Mouse (Mus musculus) olfactory bulb, adult 2 months (tissue): ENCODE data around the gene Sema6c. TPM values are rescaled to one million over a fixed set of nuclear protein-coding genes. Genes with fewer than 3 reads are reported as not detected.
"Not testable (repeated sequence)": the region's sequence is repeated elsewhere in the genome, so short reads cannot be mapped to it uniquely, and the experiment has no call there.

Experiments
- H3K27ac ChIP-seq: fragments of 200-500 bp; 2 replicates; pipeline ENCODE4 v1.5.1; 2012; ENCODE audit warnings: low read depth, low read length; ENCODE audit not compliant: insufficient read depth
- H3K4me1 ChIP-seq: fragments of 200-500 bp; 2 replicates; pipeline ENCODE4 v1.6.1; 2012; ENCODE audit warnings: low read length; ENCODE audit not compliant: control insufficient read depth, insufficient read depth
- H3K4me3 ChIP-seq: fragments of 200-500 bp; 2 replicates; pipeline ENCODE4 v1.5.1; 2012; ENCODE audit warnings: mild to moderate bottlenecking, low read depth, low read length, moderate library complexity; ENCODE audit not compliant: insufficient read depth
- CTCF ChIP-seq: fragments of 200-500 bp; IDR thresholded peaks from 2 replicates; pipeline ENCODE4 v1.5.1; 2012; ENCODE audit warnings: low read depth, mild to moderate bottlenecking, low read length, moderate library complexity; ENCODE audit not compliant: insufficient read depth
- POLR2A ChIP-seq: fragments of 200-500 bp; IDR thresholded peaks from 2 replicates; pipeline ENCODE4 v1.6.1; 2012; ENCODE audit warnings: mild to moderate bottlenecking, low read depth, low read length, moderate library complexity; ENCODE audit not compliant: insufficient read depth
- WGBS: fragments of 180-500 bp; shearing (Covaris S2); methylation state at CpG from one replicate; pipeline ENCODE4 v1.1.7; 2018; 5-methylcytosine and 5-hydroxymethylcytosine counted together
- polyA plus RNA-seq: library from polyadenylated mRNA; stranded (reverse); fragments of >200 nt; gene quantifications from 2 replicates; pipeline ENCODE4 v1.2.4, GENCODE M21; 2012; ENCODE audit warnings: low replicate concordance; ENCODE audit not compliant: missing spikeins, insufficient read depth, insufficient read length

Sema6c gene
- polyA plus RNA-seq, 1 experiment: not detected

GRCm38 (mm10) chr3:95199101-95199500 lies 38.8 kb downstream of the Sema6c start:
- 88% methylated on average over 1 of the region's 1 CpGs for WGBS
- TF ChIP-seq CTCF: no peak
- no peak for TF ChIP-seq POLR2A
- Histone ChIP-seq H3K4me1 (no peaks in the 10 kb centered on the region), H3K27ac (no peak overlapping the region), H3K4me3 (no peak overlapping the region)

- WGBS: 68% methylated on average over 7 of the region's 7 CpGs
- no peak overlapping the region; the same call in 1 of the 2 replicates for H3K27ac ChIP-seq
These were observed 39.9 kb downstream of the Sema6c start for GRCm38 (mm10) chr3:95200132-95200531.

GRCm38 (mm10) chr3:95200562-95200961 lies 40.3 kb downstream of the Sema6c start:
- WGBS: 65% methylated on average over 2 of the region's 2 CpGs

More at GRCm38 (mm10) chr3:95200132-95200531, 39.9 kb downstream of the Sema6c start:
- Histone ChIP-seq H3K4me3 (no peak overlapping the region), H3K4me1 (no peaks in the 10 kb centered on the region)
- TF ChIP-seq POLR2A: no peak
- TF ChIP-seq CTCF: no peak

GRCm38 (mm10) chr3:95203880-95204279 lies 43.6 kb downstream of the Sema6c start:
- Histone ChIP-seq H3K4me3 (no peak overlapping the region), H3K4me1 (no peaks in the 10 kb centered on the region), H3K27ac (no peak overlapping the region)
- TF ChIP-seq CTCF: no peak
- TF ChIP-seq POLR2A: no peak
- 90% methylated on average over 6 of the region's 6 CpGs for WGBS

More at GRCm38 (mm10) chr3:95200562-95200961, 40.3 kb downstream of the Sema6c start:
- H3K4me1 ChIP-seq: no peaks in the 10 kb centered on the region
- H3K27ac ChIP-seq: no peak overlapping the region
- H3K4me3 ChIP-seq: no peak overlapping the region
- no peak for TF ChIP-seq POLR2A
- TF ChIP-seq CTCF: no peak

DNA sequence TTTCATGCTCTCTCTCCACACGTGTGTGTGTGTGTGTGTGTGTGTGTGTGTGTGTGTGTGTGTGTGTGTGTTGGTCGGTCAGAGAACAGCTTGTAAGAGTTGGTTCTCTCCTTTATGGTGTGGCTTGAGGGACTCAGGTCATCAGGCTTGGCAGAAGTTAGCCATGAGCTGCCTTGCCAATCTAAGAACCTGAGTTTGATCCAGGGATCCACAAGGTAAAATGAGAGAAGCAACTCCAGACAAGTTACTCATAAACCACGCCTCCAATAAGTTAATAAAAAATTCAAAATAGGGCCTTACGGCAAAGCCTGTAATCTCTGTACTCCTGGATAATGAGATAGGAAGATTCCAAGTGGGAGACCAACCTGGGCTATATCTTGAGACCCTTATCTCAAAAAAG lies 48.0 kb downstream of the Sema6c start:
- TF ChIP-seq POLR2A: no peak
- TF ChIP-seq CTCF: no peak
- Histone ChIP-seq H3K27ac (no peak overlapping the region), H3K4me3 (no peak overlapping the region), H3K4me1 (no peaks in the 10 kb centered on the region)
- 81% methylated on average over 4 of the region's 4 CpGs for WGBS

DNA sequence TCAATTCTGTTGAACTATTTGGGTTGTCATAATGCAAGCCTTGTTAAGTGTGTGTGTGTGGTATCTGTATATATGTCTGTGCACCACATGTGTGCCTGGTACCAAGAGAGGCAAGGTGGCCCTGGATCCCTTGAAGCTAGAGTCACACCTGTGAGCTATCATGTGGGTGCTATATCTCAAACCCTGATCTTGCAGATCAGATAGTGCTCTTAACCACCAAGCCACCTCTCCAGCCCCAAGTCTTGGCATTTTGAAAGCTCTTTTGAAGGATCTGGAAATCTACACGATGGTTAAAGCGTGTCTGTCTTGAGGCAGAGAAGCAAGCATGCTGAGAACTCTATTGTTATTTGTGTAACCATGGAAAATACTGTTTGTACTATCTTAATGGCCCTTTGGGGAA lies 50.3 kb downstream of the Sema6c start:
- WGBS: 45% methylated on average over 2 of the region's 2 CpGs
- Histone ChIP-seq H3K4me3 (no peak overlapping the region), H3K27ac (no peak overlapping the region), H3K4me1 (no peaks in the 10 kb centered on the region)
- TF ChIP-seq POLR2A: no peak
- no peak for TF ChIP-seq CTCF

GRCm38 (mm10) chr3:95212889-95213608 lies 52.8 kb downstream of the Sema6c start:
- WGBS: 80% methylated on average over 10 of the region's 10 CpGs
- H3K4me1 ChIP-seq, H3K27ac ChIP-seq, H3K4me3 ChIP-seq: not testable (repeated sequence)

- H3K27ac ChIP-seq: no peak overlapping the region
- WGBS: 95% methylated on average over 1 of the region's 1 CpGs
- H3K4me1 ChIP-seq: no peaks in the 10 kb centered on the region
- TF ChIP-seq CTCF (no peak), POLR2A (no peak)
- no peak overlapping the region for H3K4me3 ChIP-seq
These were observed 53.3 kb downstream of the Sema6c start for GRCm38 (mm10) chr3:95213609-95213975.

DNA sequence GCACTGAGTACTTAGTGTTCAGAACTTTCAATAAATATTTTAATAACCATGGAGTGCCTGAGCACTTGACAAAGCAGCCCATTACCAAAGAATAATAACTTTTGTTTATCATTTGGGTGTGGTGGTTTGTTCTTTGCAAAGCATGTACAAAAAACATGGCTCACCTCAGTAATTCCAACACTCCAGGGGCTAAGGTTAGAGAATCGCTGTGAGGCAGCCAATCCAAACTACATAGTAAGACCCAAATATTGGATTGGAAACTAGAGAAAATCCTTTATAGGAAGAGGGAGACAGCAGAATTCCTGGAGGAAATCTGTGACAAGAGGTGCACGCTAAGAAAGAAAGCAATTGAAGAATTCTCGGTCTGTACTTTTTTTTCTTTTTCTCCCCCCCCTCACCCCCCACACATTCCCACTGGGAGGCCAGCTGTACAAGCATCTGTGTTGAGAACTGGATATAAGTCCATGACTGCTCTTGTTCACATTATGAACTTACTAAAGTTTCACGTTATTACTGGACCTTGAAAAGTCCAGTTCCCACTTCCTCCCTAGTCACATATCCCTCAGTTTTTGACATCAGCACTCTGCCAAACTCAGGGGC lies 56.5 kb downstream of the Sema6c start:
- Histone ChIP-seq H3K4me3 (peak overlapping the region; percentile 91), H3K4me1 (no peaks in the 10 kb centered on the region), H3K27ac (no peak overlapping the region)
- TF ChIP-seq POLR2A (no peak), CTCF (no peak)
- WGBS: 10% methylated on average over 4 of the region's 4 CpGs
